Mouse (Mus musculus) cerebellum, adult 8-10 months (tissue): Measurements from ENCODE around the gene Efcab11.
A peak's percentile ranks its signal among the peaks of the same experiment; 100 is the strongest.
"Not testable (repeated sequence)": the region's sequence is repeated elsewhere in the genome, so short reads cannot be mapped to it uniquely, and the experiment has no call there.

ENCODE experiments used
- DNase-seq: peaks from one replicate; pipeline ENCODE4 v3.0.0; 2022

Gene Efcab11

GRCm38 (mm10) chr12:99873443-99873842, 10.8 kb downstream of the Efcab11 start:
- no peak for DNase-seq

- no peak for DNase-seq
These were observed 15.4 kb downstream of the Efcab11 start for GRCm38 (mm10) chr12:99868821-99869220.

GRCm38 (mm10) chr12:99864613-99865012, 19.6 kb downstream of the Efcab11 start:
- DNase-seq = no peak

- DNase-seq = no peak
These were observed 23.3 kb downstream of the Efcab11 start for GRCm38 (mm10) chr12:99860981-99861380.

- no peak for DNase-seq
These were observed 24.7 kb downstream of the Efcab11 start for GRCm38 (mm10) chr12:99859391-99860100.

GRCm38 (mm10) chr12:99858664-99859063, 25.6 kb downstream of the Efcab11 start:
- DNase-seq = no peak

- no peak for DNase-seq
These were observed 28.2 kb downstream of the Efcab11 start for GRCm38 (mm10) chr12:99856011-99856410.

GRCm38 (mm10) chr12:99853323-99854258, 30.6 kb downstream of the Efcab11 start:
- DNase-seq = no peak

GRCm38 (mm10) chr12:99849996-99850395, 34.2 kb downstream of the Efcab11 start:
- DNase-seq = no peak

- DNase-seq = no peak
These were observed 39.3 kb downstream of the Efcab11 start for GRCm38 (mm10) chr12:99844951-99845350.

- DNase-seq = no peak
These were observed 45.5 kb downstream of the Efcab11 start for GRCm38 (mm10) chr12:99838703-99839102.

GRCm38 (mm10) chr12:99838109-99838508, 46.1 kb downstream of the Efcab11 start:
- no peak for DNase-seq

GRCm38 (mm10) chr12:99837528-99837927, 46.7 kb downstream of the Efcab11 start:
- no peak for DNase-seq

GRCm38 (mm10) chr12:99836404-99837131, 47.7 kb downstream of the Efcab11 start:
- DNase-seq = peak; percentile 28

GRCm38 (mm10) chr12:99833476-99833875, 50.8 kb downstream of the Efcab11 start:
- DNase-seq = no peak

- no peak for DNase-seq
These were observed 61.6 kb downstream of the Efcab11 start for GRCm38 (mm10) chr12:99822591-99822990.

GRCm38 (mm10) chr12:99821309-99821934, 62.8 kb downstream of the Efcab11 start:
- DNase-seq = no peak

- no peak for DNase-seq
These were observed 64.9 kb downstream of the Efcab11 start for GRCm38 (mm10) chr12:99819186-99819974.

- DNase-seq = not testable (repeated sequence)
These were observed 66.2 kb downstream of the Efcab11 start for GRCm38 (mm10) chr12:99818006-99818405.

- no peak for DNase-seq
These were observed 69.0 kb downstream of the Efcab11 start for GRCm38 (mm10) chr12:99815244-99815643.

- DNase-seq = no peak
These were observed 76.3 kb downstream of the Efcab11 start for GRCm38 (mm10) chr12:99807891-99808290.

- not testable (repeated sequence) for DNase-seq
These were observed 77.5 kb downstream of the Efcab11 start for GRCm38 (mm10) chr12:99806741-99807140.
